Mouse (Mus musculus) lung, adult 2 months (tissue): ENCODE data around the gene Cetn4.

Experiments used
- CTCF ChIP-seq: fragments of 200-500 bp; IDR thresholded peaks from 2 replicates; pipeline ENCODE4 v1.5.1; 2011; ENCODE audit warnings: mild to moderate bottlenecking, low read length, control low read depth; ENCODE audit not compliant: insufficient read depth
- POLR2A ChIP-seq: fragments of 200-500 bp; IDR thresholded peaks from 2 replicates; pipeline ENCODE4 v1.6.1; 2011; ENCODE audit warnings: low read depth, mild to moderate bottlenecking, control low read depth, low read length, borderline replicate concordance; ENCODE audit errors: extremely low read depth

- no peak for TF ChIP-seq POLR2A
- no peak for TF ChIP-seq CTCF
Measured at GRCm38 (mm10) chr3:37313371-37313770, 863 bp upstream of the Cetn4 start.
